In the genomic region with DNA sequence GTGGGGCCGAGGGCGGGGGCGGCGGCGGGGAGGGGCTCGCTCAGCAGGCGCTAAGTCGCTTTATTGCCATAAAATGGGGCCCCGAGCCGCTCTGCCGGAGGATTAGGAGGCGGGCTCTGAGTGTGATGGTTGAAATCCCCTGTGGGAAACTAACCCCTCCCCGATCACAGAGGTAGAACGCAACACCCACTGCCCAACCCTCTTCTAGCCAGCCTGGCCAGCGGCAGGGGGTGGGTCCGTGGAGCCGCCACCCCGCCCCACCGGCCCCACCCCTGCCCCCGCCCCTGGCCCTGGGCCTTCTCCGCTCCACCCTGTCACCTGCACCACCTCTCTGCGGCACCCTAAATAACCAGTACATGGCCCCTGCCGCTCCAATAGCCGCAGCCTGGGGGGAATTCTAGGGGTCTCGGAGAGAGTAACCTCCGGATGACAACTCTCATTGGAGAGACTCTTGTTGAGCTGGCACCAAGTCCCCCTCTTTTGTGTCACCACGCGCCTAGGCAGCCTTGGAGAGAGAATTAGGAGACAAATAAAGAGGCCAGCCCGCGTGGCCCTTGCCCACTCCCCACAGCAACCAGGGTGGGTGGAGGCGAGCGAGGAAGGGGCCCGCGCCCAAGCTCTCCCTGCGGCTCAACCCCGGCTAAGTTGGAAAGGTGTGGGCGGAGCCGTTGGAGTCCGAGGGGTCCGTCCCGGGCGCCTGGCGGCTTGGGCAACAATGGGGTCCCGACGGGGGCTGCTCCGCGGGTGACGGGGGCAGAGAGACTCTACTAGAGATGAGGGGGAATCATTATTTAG, we compare ENCODE assay signal across 9 mouse cellular contexts. TPM values are rescaled to one million over a fixed set of nuclear protein-coding genes. Genes with fewer than 3 reads are reported as not detected.
DNase-seq lines count a peak whose midpoint lies in the region; ATAC-seq and TF ChIP-seq lines count a peak whose summit lies in the region.
"Had no signal": no experiment of that assay in that cellular context is flagged by ENCODE, and none has a peak within 500 bp of the region (broad histone marks: within the 10 kb centered on the region; RNA-seq: fewer than 3 reads in every experiment).

No protein-coding gene starts in this region.

- H3K27ac ChIP-seq in embryonic fibroblast, embryonic 13.5 days (ENCODE audit: insufficient read depth, low read length) = no peak overlapping the region
- H3K27ac ChIP-seq in heart, embryonic 12.5 days (ENCODE audit: poor library complexity, severe bottlenecking) = peak overlapping the region; percentile 86
- H3K27ac ChIP-seq in kidney, embryonic 15.5 days = peak overlapping the region; percentile 90
- peak overlapping the region; percentile 95 for H3K27ac ChIP-seq in liver, adult 2 months (replicated peaks; ENCODE audit: insufficient read depth, low read depth, low read length)

- H3K4me2 ChIP-seq in heart, embryonic 12.5 days = peak overlapping the region; percentile 94
- H3K4me2 ChIP-seq in kidney, embryonic 15.5 days = peak overlapping the region; percentile 91

- peak overlapping the region; percentile 62 for H3K4me3 ChIP-seq in embryonic fibroblast, embryonic 13.5 days (ENCODE audit: insufficient read depth, low read length)
- H3K4me3 ChIP-seq in heart, embryonic 12.5 days = peak overlapping the region; percentile 88
- peak overlapping the region; percentile 56 for H3K4me3 ChIP-seq in kidney, embryonic 15.5 days (replicated peaks)
- peak overlapping the region; percentile 67 for H3K4me3 ChIP-seq in liver, adult 2 months (ENCODE audit: insufficient read depth, low read depth, low read length)

- TF ChIP-seq POLR2A in embryonic fibroblast, embryonic 13.5 days (IDR thresholded peaks at IDR 0.05; ENCODE audit: low read depth, low read length) = 0 out of 2 replicates have a peak, but pooled peaks have one; percentile 25
- TF ChIP-seq POLR2A in liver, adult 2 months (IDR thresholded peaks at IDR 0.05; ENCODE audit: extremely low read depth, insufficient read depth, low read length) = 0 out of 2 replicates have a peak, but pooled peaks have one; percentile 15

- H3K79me2 ChIP-seq in liver, adult 2 months (ENCODE audit: control insufficient read depth, insufficient read depth, low read length) = peaks cover 6% of the 10 kb centered on the region

- peak; percentile 84 for ATAC-seq in heart, embryonic 12.5 days (ENCODE audit: insufficient number of reproducible peaks, low FRiP score)
- peak; percentile 94 for ATAC-seq in kidney, embryonic 15.5 days (replicated peaks; ENCODE audit: low FRiP score)
- ATAC-seq in monocyte, adult 5-6 weeks (replicated peaks; ENCODE audit: insufficient number of reproducible peaks, low FRiP score, low TSS enrichment, poor library complexity, severe bottlenecking) = peak; percentile 52; the same call in 1 of the 2 replicates

- peak; percentile 65 for DNase-seq in A20 (ENCODE audit: low read depth, low spot score)
- peak; percentile 42 to 67 for DNase-seq in adrenal gland, postnatal 4 days (ENCODE audit: low spot score in 2 of 2)
- peak; percentile 94 for DNase-seq in liver, adult 2 months (ENCODE audit: extremely low read depth, low read depth, low spot score)
- DNase-seq in spleen, postnatal 10 days (ENCODE audit: low spot score in 2 of 2) = peak; percentile 11 to 48

- H3K27me3 ChIP-seq in heart, embryonic 12.5 days (replicated peaks) = 0 out of 2 replicates have a peak, but pooled peaks cover 3% of the 10 kb centered on the region
- H3K27me3 ChIP-seq in kidney, embryonic 15.5 days = no peaks in the 10 kb centered on the region
- H3K27me3 ChIP-seq in liver, adult 2 months (ENCODE audit: control insufficient read depth, insufficient read depth, low read length) = no peaks in the 10 kb centered on the region

- 0 out of 2 replicates have a peak, but pooled peaks cover 2% of the 10 kb centered on the region for H3K4me1 ChIP-seq in embryonic fibroblast, embryonic 13.5 days (ENCODE audit: control insufficient read depth, insufficient read depth, low read length)
- H3K4me1 ChIP-seq in heart, embryonic 12.5 days (replicated peaks) = peaks cover 17% of the 10 kb centered on the region
- peaks cover 33% of the 10 kb centered on the region for H3K4me1 ChIP-seq in kidney, embryonic 15.5 days
- H3K4me1 ChIP-seq in liver, adult 2 months (ENCODE audit: control insufficient read depth, insufficient read depth, low read length) = peaks cover 6% of the 10 kb centered on the region; the same call in 1 of the 2 replicates

- peak overlapping the region; percentile 80 for H3K9ac ChIP-seq in heart, embryonic 12.5 days
- H3K9ac ChIP-seq in kidney, embryonic 15.5 days = peak overlapping the region; percentile 46
- H3K9ac ChIP-seq in liver, adult 2 months (ENCODE audit: low read depth, low read length) = peak overlapping the region; percentile 60

- H3K9me3 ChIP-seq in heart, embryonic 12.5 days (replicated peaks) = peaks cover under 1% of the 10 kb centered on the region; the same call in 1 of the 2 replicates
- H3K9me3 ChIP-seq in kidney, embryonic 15.5 days (replicated peaks) = no peaks in the 10 kb centered on the region

- WGBS in heart, embryonic 12.5 days = under 1% methylated on average over 43 of the region's 48 CpGs
- WGBS in kidney, embryonic 15.5 days = under 1% methylated on average over 46 of the region's 48 CpGs
- under 1% methylated on average over 48 of the region's 48 CpGs for WGBS in liver, adult 2 months

- H3K36me3 ChIP-seq in heart, embryonic 12.5 days = no peaks in the 10 kb centered on the region
- no peaks in the 10 kb centered on the region for H3K36me3 ChIP-seq in kidney, embryonic 15.5 days
- H3K36me3 ChIP-seq in liver, adult 2 months (ENCODE audit: control insufficient read depth, insufficient read depth, low read length) = no peaks in the 10 kb centered on the region
- H3K36me3 ChIP-seq: G1E had no signal

- no peak for TF ChIP-seq CTCF in embryonic fibroblast, embryonic 13.5 days (IDR thresholded peaks at IDR 0.05; ENCODE audit: borderline replicate concordance, insufficient read depth, low read length)
- no peak for TF ChIP-seq CTCF in liver, adult 2 months (IDR thresholded peaks at IDR 0.05; ENCODE audit: low read depth, low read length)

RNA-seq across cellular contexts. Expression of a gene that starts 0.6 kb away (rescaled TPM):
- 10 to 100 TPM; 31.3 to 34.4 TPM for total RNA-seq in adrenal gland, postnatal 4 days (2021)
- polyA plus RNA-seq in embryonic fibroblast, embryonic 13.5 days (2011; ENCODE audit: insufficient read length, low read depth, missing spikeins) = 10.4 and 13.0 TPM in 2 replicates
- polyA plus RNA-seq in heart, embryonic 12.5 days (2016; fragmentation: Nextera tagmentation; extraction: Ambion mirVana) = 4.5 and 5.3 TPM in 2 replicates
- polyA plus RNA-seq in kidney, embryonic 15.5 days (2015; fragmentation: Nextera tagmentation; extraction: Ambion mirVana) = 11.3 and 13.2 TPM in 2 replicates
- total RNA-seq in liver, adult 2 months (2014; rRNA removed) = 25.8 and 29.2 TPM in 2 replicates
- 17.9 and 20.7 TPM in 2 replicates for polyA plus RNA-seq in liver, adult 2 months (2012; rRNA removed)
- total RNA-seq in monocyte, adult 5-6 weeks (2017) = 1.3 to 21.2 TPM (median 2.5 TPM) in 3 replicates
- polyA plus RNA-seq: G1E had no signal

Comparison
In these comparisons a context has a peak if more than half of its experiments do, and no peak if none do; other contexts are left out.
1. DNase-seq: peak in every context shown above with its lines; median percentile 94 in liver, adult 2 months; 65 in A20; 54 in adrenal gland, postnatal 4 days; 30 in spleen, postnatal 10 days.